Mouse (Mus musculus): ENCODE measurements around the gene Gm17783. TPM values are rescaled to one million over a fixed set of nuclear protein-coding genes. Genes with fewer than 3 reads are reported as not detected.
A peak's percentile ranks its signal among the peaks of the same experiment; 100 is the strongest.
"Not testable (repeated sequence)": the region's sequence is repeated elsewhere in the genome, so short reads cannot be mapped to it uniquely, and the experiment has no call there.

Gm17783 gene
- 0.14 TPM in 1 of 2 replicates, not detected in the other for polyA plus RNA-seq (2015; fragmentation: Nextera tagmentation; extraction: Ambion mirVana)

GRCm38 (mm10) chr16:45531950-45532349 lies at the start of gene Gm17783:
Gene Gm17783, minus strand, starts transcription at chr16:45532050.
- no peaks in the 10 kb centered on the region for H3K9me3 ChIP-seq (ENCODE audit: control insufficient read depth, low read length)
- no peak for ATAC-seq (ENCODE audit: low read depth)
- 76% methylated on average over 4 of the region's 4 CpGs for WGBS
- H3K27ac ChIP-seq (ENCODE audit: low read length), result no peak within 1 kb of the TSS
- H3K4me1 ChIP-seq (replicated peaks; ENCODE audit: control insufficient read depth, insufficient read depth, low read length), result no peaks in the 10 kb centered on the region
- no peaks in the 10 kb centered on the region for H3K36me3 ChIP-seq (ENCODE audit: control insufficient read depth, insufficient read depth, low read length)
- H3K4me3 ChIP-seq (ENCODE audit: low read length), result no peak within 1 kb of the TSS
- no peak within 1 kb of the TSS for H3K4me2 ChIP-seq (ENCODE audit: low read depth, low read length)
- H3K27me3 ChIP-seq (ENCODE audit: control insufficient read depth, insufficient read depth, low read depth, low read length), result no peaks in the 10 kb centered on the region
- H3K9ac ChIP-seq (ENCODE audit: low read length), result no peak within 1 kb of the TSS

- Histone ChIP-seq H3K4me1 (replicated peaks; ENCODE audit: control insufficient read depth, insufficient read depth, low read length) (no peaks in the 10 kb centered on the region), H3K4me2 (ENCODE audit: low read depth, low read length) (no peak overlapping the region), H3K4me3 (ENCODE audit: low read length) (no peak overlapping the region), H3K9me3 (ENCODE audit: control insufficient read depth, low read length) (no peaks in the 10 kb centered on the region), H3K9ac (ENCODE audit: low read length) (no peak overlapping the region), H3K36me3 (ENCODE audit: control insufficient read depth, insufficient read depth, low read length) (no peaks in the 10 kb centered on the region), H3K27ac (ENCODE audit: low read length) (no peak overlapping the region), H3K27me3 (ENCODE audit: control insufficient read depth, insufficient read depth, low read depth, low read length) (no peaks in the 10 kb centered on the region)
- WGBS, result 49% methylated on average over 12 of the region's 12 CpGs
- ATAC-seq (ENCODE audit: low read depth), result no peak
These were observed 48.0 kb upstream of the Gm17783 start for GRCm38 (mm10) chr16:45579883-45580282.

DNA sequence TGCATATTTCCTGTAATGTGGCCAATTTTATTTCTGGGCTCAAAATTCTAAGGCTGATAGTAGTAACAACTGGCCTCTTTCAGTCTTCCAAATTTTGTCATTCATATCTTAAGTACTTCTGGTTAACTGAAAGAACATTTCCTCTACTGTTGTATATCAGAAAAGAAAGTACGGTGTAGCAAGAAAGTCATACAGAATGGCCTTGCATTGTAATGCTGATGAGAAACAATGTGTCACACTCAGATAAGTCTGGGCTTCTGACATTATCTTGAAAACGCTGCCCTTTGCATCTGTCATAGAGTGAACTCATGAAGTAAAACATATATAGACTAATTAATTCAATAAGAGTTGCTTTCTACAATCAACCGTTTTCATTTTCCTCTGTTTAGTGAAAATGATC lies 40.5 kb upstream of the Gm17783 start:
- no peak overlapping the region for H3K27ac ChIP-seq (ENCODE audit: low read length)
- H3K36me3 ChIP-seq (ENCODE audit: control insufficient read depth, insufficient read depth, low read length), result no peaks in the 10 kb centered on the region
- ATAC-seq (ENCODE audit: low read depth), result no peak
- 71% methylated on average over 3 of the region's 3 CpGs for WGBS
- no peaks in the 10 kb centered on the region for H3K4me1 ChIP-seq (replicated peaks; ENCODE audit: control insufficient read depth, insufficient read depth, low read length)
- no peak overlapping the region for H3K4me3 ChIP-seq (ENCODE audit: low read length)
- no peaks in the 10 kb centered on the region for H3K27me3 ChIP-seq (ENCODE audit: control insufficient read depth, insufficient read depth, low read depth, low read length)
- H3K4me2 ChIP-seq (ENCODE audit: low read depth, low read length), result no peak overlapping the region
- H3K9ac ChIP-seq (ENCODE audit: low read length), result no peak overlapping the region
- H3K9me3 ChIP-seq (ENCODE audit: control insufficient read depth, low read length), result no peaks in the 10 kb centered on the region

DNA sequence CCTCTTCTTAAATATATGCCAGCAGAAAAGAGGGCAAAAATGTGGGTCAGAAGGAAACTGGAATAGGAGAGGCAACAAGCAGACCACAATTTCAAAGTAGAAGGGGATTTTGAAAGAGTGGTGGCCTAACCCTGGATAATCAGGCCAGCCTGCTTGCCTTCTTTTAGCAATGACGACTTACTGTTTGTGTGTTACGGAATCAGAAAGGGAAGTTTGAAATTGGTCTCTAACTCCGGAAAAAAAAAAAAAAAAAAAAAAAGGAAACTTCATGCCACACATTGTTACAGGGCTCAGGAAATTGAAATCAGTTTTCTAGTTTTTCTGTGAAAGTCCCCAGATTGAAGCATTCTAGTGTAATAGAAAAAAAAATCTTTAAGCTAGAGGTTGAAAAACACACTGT lies 29.9 kb upstream of the Gm17783 start:
- Histone ChIP-seq H3K4me1 (replicated peaks; ENCODE audit: control insufficient read depth, insufficient read depth, low read length) (no peaks in the 10 kb centered on the region), H3K27me3 (ENCODE audit: control insufficient read depth, insufficient read depth, low read depth, low read length) (no peaks in the 10 kb centered on the region), H3K9ac (ENCODE audit: low read length) (no peak overlapping the region), H3K4me3 (ENCODE audit: low read length) (no peak overlapping the region), H3K27ac (ENCODE audit: low read length) (no peak overlapping the region), H3K36me3 (ENCODE audit: control insufficient read depth, insufficient read depth, low read length) (no peaks in the 10 kb centered on the region), H3K9me3 (ENCODE audit: control insufficient read depth, low read length) (no peaks in the 10 kb centered on the region), H3K4me2 (ENCODE audit: low read depth, low read length) (no peak overlapping the region)
- ATAC-seq (ENCODE audit: low read depth), result no peak
- WGBS, result 44% methylated on average over 3 of the region's 3 CpGs

DNA sequence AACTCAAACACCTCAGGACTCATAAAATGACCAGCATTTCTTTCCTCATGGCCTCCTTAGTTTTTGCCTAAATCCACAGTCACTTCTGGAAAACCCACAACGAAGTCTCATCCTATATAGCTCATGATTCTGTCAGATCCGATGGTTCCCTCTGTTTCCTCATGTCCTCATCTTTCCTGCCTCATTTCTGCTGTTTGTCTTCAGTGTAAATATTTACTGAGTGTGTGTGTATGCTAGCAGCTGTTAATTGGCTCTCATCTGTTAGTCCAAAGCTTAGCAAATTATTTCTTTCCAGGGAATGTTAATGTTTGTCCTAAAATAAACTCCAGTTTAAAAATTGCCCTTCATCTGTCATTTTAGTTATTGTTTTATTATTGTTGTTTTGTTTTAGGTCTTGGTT lies 19.7 kb upstream of the Gm17783 start:
- Histone ChIP-seq H3K27me3 (ENCODE audit: control insufficient read depth, insufficient read depth, low read depth, low read length) (no peaks in the 10 kb centered on the region), H3K36me3 (ENCODE audit: control insufficient read depth, insufficient read depth, low read length) (no peaks in the 10 kb centered on the region), H3K9me3 (ENCODE audit: control insufficient read depth, low read length) (no peaks in the 10 kb centered on the region), H3K27ac (ENCODE audit: low read length) (no peak overlapping the region), H3K4me3 (ENCODE audit: low read length) (no peak overlapping the region), H3K9ac (ENCODE audit: low read length) (no peak overlapping the region), H3K4me1 (replicated peaks; ENCODE audit: control insufficient read depth, insufficient read depth, low read length) (no peaks in the 10 kb centered on the region), H3K4me2 (ENCODE audit: low read depth, low read length) (no peak overlapping the region)
- ATAC-seq (ENCODE audit: low read depth), result peak; percentile 43; the same call in 1 of the 2 replicates
- 26% methylated on average over 2 of the region's 2 CpGs for WGBS

GRCm38 (mm10) chr16:45547982-45548381 lies 16.1 kb upstream of the Gm17783 start:
- Histone ChIP-seq H3K4me3 (ENCODE audit: low read length) (no peak overlapping the region), H3K27ac (ENCODE audit: low read length) (no peak overlapping the region), H3K4me1 (replicated peaks; ENCODE audit: control insufficient read depth, insufficient read depth, low read length) (no peaks in the 10 kb centered on the region), H3K4me2 (ENCODE audit: low read depth, low read length) (no peak overlapping the region), H3K27me3 (ENCODE audit: control insufficient read depth, insufficient read depth, low read depth, low read length) (no peaks in the 10 kb centered on the region), H3K9ac (ENCODE audit: low read length) (no peak overlapping the region), H3K36me3 (ENCODE audit: control insufficient read depth, insufficient read depth, low read length) (no peaks in the 10 kb centered on the region), H3K9me3 (ENCODE audit: control insufficient read depth, low read length) (no peaks in the 10 kb centered on the region)
- no peak for ATAC-seq (ENCODE audit: low read depth)

- H3K36me3 ChIP-seq (ENCODE audit: control insufficient read depth, insufficient read depth, low read length), result no peaks in the 10 kb centered on the region
- no peak overlapping the region for H3K9ac ChIP-seq (ENCODE audit: low read length)
- H3K9me3 ChIP-seq (ENCODE audit: control insufficient read depth, low read length), result no peaks in the 10 kb centered on the region
- H3K27me3 ChIP-seq (ENCODE audit: control insufficient read depth, insufficient read depth, low read depth, low read length), result no peaks in the 10 kb centered on the region
- no peak for ATAC-seq (ENCODE audit: low read depth)
- H3K4me1 ChIP-seq (replicated peaks; ENCODE audit: control insufficient read depth, insufficient read depth, low read length), result no peaks in the 10 kb centered on the region
- H3K4me3 ChIP-seq (ENCODE audit: low read length), result no peak overlapping the region
- WGBS, result 58% methylated on average over 3 of the region's 3 CpGs
- no peak overlapping the region for H3K27ac ChIP-seq (ENCODE audit: low read length)
- no peak overlapping the region for H3K4me2 ChIP-seq (ENCODE audit: low read depth, low read length)
These were observed 12.5 kb upstream of the Gm17783 start for GRCm38 (mm10) chr16:45544341-45544740.

DNA sequence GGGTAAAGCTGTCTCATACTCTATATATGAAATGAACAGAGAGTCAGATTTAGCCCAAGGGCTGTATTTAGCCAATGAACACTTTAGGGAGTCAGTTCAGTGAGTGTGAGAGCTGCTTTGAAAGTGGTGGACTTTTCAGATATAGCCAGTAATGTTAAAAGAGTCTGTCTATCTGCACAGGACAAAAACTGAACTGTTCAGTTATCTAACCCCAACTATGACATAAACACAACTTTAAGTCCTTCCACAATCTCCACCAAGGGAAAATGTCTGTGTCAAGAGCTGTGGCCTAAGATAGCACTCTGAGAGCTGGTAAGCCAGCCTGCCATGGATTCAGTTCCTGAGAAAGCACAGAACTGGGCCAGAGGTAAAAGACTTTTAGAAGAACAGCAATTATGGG lies 10.3 kb upstream of the Gm17783 start:
- Histone ChIP-seq H3K4me2 (ENCODE audit: low read depth, low read length) (no peak overlapping the region), H3K27ac (ENCODE audit: low read length) (no peak overlapping the region), H3K4me3 (ENCODE audit: low read length) (no peak overlapping the region), H3K27me3 (ENCODE audit: control insufficient read depth, insufficient read depth, low read depth, low read length) (no peaks in the 10 kb centered on the region), H3K9ac (ENCODE audit: low read length) (no peak overlapping the region), H3K4me1 (replicated peaks; ENCODE audit: control insufficient read depth, insufficient read depth, low read length) (no peaks in the 10 kb centered on the region), H3K36me3 (ENCODE audit: control insufficient read depth, insufficient read depth, low read length) (no peaks in the 10 kb centered on the region), H3K9me3 (ENCODE audit: control insufficient read depth, low read length) (no peaks in the 10 kb centered on the region)
- ATAC-seq (ENCODE audit: low read depth), result no peak

DNA sequence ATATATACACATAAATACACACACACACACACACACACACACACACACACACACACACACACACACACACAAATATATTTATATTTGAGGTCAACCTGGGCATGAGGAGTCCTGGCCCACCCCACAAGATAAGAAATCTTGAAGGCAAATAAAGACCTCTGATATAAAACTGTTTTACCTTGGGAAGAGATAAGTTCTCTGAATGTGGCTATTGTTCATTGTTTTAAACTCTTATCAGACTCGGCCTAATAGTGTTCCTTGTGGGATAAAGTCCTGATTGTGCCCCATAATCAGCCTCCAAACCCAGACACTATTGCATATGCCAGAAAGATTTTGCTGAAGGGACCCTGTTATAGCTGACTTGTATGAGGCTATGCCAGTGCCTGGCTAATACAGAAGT lies 6.5 kb upstream of the Gm17783 start:
- not testable (repeated sequence) for H3K4me2 ChIP-seq (ENCODE audit: low read depth, low read length); H3K4me3 ChIP-seq (ENCODE audit: low read length); ATAC-seq (ENCODE audit: low read depth); H3K27me3 ChIP-seq (ENCODE audit: control insufficient read depth, insufficient read depth, low read depth, low read length); H3K9ac ChIP-seq (ENCODE audit: low read length); H3K9me3 ChIP-seq (ENCODE audit: control insufficient read depth, low read length); H3K4me1 ChIP-seq (replicated peaks; ENCODE audit: control insufficient read depth, insufficient read depth, low read length); H3K36me3 ChIP-seq (ENCODE audit: control insufficient read depth, insufficient read depth, low read length); H3K27ac ChIP-seq (ENCODE audit: low read length)
- 45% methylated on average over 1 of the region's 1 CpGs for WGBS

- 93% methylated on average over 5 of the region's 5 CpGs for WGBS
- no peaks in the 10 kb centered on the region for H3K9me3 ChIP-seq (ENCODE audit: control insufficient read depth, low read length)
- no peak within 1 kb of the TSS for H3K4me3 ChIP-seq (ENCODE audit: low read length)
- H3K4me1 ChIP-seq (replicated peaks; ENCODE audit: control insufficient read depth, insufficient read depth, low read length), result no peaks in the 10 kb centered on the region
- no peak within 1 kb of the TSS for H3K27ac ChIP-seq (ENCODE audit: low read length)
- no peak within 1 kb of the TSS for H3K9ac ChIP-seq (ENCODE audit: low read length)
- H3K27me3 ChIP-seq (ENCODE audit: control insufficient read depth, insufficient read depth, low read depth, low read length), result no peaks in the 10 kb centered on the region
- no peak within 1 kb of the TSS for H3K4me2 ChIP-seq (ENCODE audit: low read depth, low read length)
- ATAC-seq (ENCODE audit: low read depth), result no peak
- H3K36me3 ChIP-seq (ENCODE audit: control insufficient read depth, insufficient read depth, low read length), result no peaks in the 10 kb centered on the region
These were observed 3.2 kb upstream of the Gm17783 start, which contains the start of gene Slc9c1 for GRCm38 (mm10) chr16:45535009-45535408. Gene Slc9c1, plus strand, starts transcription at chr16:45535309.
